Mouse (Mus musculus) cerebellum, adult 2 months (tissue): Measurements from ENCODE around the gene Chaf1a.

Experiments
- CTCF ChIP-seq: fragments of 200-500 bp; IDR thresholded peaks from 2 replicates; pipeline ENCODE4 v1.5.1; 2011; ENCODE audit warnings: low read depth, mild to moderate bottlenecking, control low read depth, low read length, moderate library complexity, borderline replicate concordance; ENCODE audit not compliant: insufficient read depth
- POLR2A ChIP-seq: fragments of 200-500 bp; IDR thresholded peaks from 2 replicates; pipeline ENCODE4 v1.6.1; 2011; ENCODE audit warnings: low read length, control low read depth, borderline replicate concordance; ENCODE audit not compliant: insufficient read depth

DNA sequence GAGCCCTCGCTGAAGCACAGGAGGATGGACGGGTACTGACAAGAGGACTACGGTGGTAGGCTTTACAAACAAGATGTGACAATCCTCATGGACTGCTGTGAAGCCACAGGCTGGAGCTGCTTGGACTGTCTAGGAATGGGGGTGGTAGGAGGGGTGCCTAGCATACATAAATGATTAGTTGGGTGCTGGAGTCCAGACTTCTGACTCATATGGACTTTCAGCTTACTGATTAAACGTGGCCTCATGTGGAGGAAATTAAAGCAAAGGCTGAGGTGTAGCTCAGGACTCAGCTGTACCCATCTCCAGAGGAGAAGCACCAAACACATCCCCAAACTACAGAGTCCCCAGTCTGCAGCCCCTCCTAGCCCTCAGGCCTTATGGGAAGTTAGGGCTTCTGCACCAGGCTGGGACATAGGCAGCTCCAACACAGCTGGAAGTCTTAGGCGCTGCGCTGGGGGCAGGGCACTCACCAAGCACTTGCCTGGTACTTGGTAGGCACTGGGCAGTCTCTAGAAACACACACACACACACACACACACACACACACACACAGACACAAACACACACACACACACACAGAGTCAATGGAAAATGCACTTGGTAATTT, 8.0 kb upstream of the Chaf1a start:
- TF ChIP-seq CTCF (no peak), POLR2A (no peak)
